Mouse (Mus musculus): ENCODE results near the gene Akap6. TPM values are rescaled to one million over a fixed set of nuclear protein-coding genes. Genes with fewer than 3 reads are reported as not detected.
A peak's percentile ranks its signal among the peaks of the same experiment; 100 is the strongest.

Gene Akap6
- polyA plus RNA-seq, 1 experiment = 27.4 TPM

DNA sequence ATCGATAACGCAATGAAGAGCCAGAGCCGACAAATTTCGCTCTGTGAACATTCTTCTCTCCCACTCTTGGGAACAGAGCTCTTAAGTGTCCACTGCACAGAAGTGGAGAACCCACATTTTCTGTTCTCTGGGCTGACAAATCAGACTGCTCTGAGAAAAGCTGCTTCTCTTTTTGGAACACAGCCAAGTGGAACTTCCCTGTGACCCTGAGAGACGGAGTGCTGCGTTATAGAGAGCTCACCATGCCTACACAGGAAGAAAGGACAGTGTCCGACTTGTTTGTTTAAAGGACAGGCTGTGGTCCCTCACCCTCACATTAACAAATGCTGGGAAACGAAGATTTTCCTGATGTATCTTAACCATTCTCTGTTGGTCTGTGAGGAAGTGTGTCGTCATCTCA lies 11.8 kb upstream of the Akap6 start:
- WGBS = 46% methylated on average over 9 of the region's 9 CpGs
- TF ChIP-seq POLR2A (IDR thresholded peaks at IDR 0.05; ENCODE audit: borderline replicate concordance, insufficient read depth, low read length) = no peak
- TF ChIP-seq CTCF (IDR thresholded peaks at IDR 0.05; ENCODE audit: borderline replicate concordance, insufficient read depth, low read depth, low read length) = no peak

DNA sequence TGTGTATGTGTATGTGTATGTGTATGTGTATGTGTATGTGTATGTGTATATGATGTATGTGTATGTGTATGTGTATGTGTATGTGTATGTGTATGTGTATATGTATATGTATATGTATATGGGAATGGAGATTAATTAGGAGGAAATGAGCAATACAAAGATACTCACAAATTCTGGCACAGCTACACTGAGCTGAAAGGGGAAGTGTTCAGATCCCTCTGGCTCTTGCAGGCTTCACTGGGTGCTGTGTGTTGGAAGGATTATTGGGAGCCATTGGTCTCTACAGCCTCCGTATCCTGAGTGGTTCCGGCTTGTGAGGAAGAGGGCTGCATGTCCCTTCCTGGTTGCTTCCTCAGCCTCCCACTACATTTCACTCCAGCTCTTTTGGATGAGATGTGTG lies 10.5 kb upstream of the Akap6 start:
- Histone ChIP-seq H3K4me3 (replicated peaks; ENCODE audit: insufficient read depth, low read depth, low read length) (no peak overlapping the region), H3K27ac (ENCODE audit: insufficient read depth, low read length) (no peak overlapping the region), H3K4me1 (ENCODE audit: control insufficient read depth, insufficient read depth, low read length) (no peaks in the 10 kb centered on the region), H3K27me3 (ENCODE audit: control insufficient read depth, insufficient read depth, low read length) (no peaks in the 10 kb centered on the region)
- DNase-seq = no peak
- no peak for TF ChIP-seq POLR2A (IDR thresholded peaks at IDR 0.05; ENCODE audit: borderline replicate concordance, insufficient read depth, low read length)
- no peak for TF ChIP-seq CTCF (IDR thresholded peaks at IDR 0.05; ENCODE audit: borderline replicate concordance, insufficient read depth, low read depth, low read length)
- WGBS = 98% methylated on average over 2 of the region's 2 CpGs

More for the DNA sequence above, 11.8 kb upstream of the Akap6 start:
- DNase-seq = no peak
- no peaks in the 10 kb centered on the region for H3K27me3 ChIP-seq (ENCODE audit: control insufficient read depth, insufficient read depth, low read length)
- H3K4me1 ChIP-seq (ENCODE audit: control insufficient read depth, insufficient read depth, low read length) = no peaks in the 10 kb centered on the region
- H3K4me3 ChIP-seq (replicated peaks; ENCODE audit: insufficient read depth, low read depth, low read length) = no peak overlapping the region
- no peak overlapping the region for H3K27ac ChIP-seq (ENCODE audit: insufficient read depth, low read length)

DNA sequence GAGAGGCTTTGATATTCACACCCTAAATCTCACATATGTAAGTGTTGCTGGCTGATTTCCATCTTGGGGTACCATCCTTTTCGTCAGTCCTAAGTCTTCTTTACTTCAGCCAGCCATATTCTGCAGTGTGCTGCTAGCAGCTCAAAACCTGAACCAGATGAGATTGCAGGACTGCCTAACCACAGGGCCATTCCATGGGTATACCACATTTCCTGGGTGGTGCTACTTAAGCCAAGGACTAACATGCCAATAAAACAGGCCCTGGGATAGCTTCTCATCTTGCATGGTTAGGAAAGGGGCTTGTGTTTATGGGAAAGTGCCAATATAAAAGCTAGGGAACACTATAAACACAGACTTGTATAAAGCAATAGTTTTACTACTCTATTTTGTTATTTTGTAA lies 7.6 kb upstream of the Akap6 start:
- 91% methylated on average over 1 of the region's 1 CpGs for WGBS
- Histone ChIP-seq H3K27me3 (ENCODE audit: control insufficient read depth, insufficient read depth, low read length) (no peaks in the 10 kb centered on the region), H3K4me1 (ENCODE audit: control insufficient read depth, insufficient read depth, low read length) (no peaks in the 10 kb centered on the region), H3K27ac (ENCODE audit: insufficient read depth, low read length) (no peak overlapping the region), H3K4me3 (replicated peaks; ENCODE audit: insufficient read depth, low read depth, low read length) (no peak overlapping the region)
- no peak for DNase-seq
- TF ChIP-seq POLR2A (IDR thresholded peaks at IDR 0.05; ENCODE audit: borderline replicate concordance, insufficient read depth, low read length) (no peak), CTCF (IDR thresholded peaks at IDR 0.05; ENCODE audit: borderline replicate concordance, insufficient read depth, low read depth, low read length) (no peak)

DNA sequence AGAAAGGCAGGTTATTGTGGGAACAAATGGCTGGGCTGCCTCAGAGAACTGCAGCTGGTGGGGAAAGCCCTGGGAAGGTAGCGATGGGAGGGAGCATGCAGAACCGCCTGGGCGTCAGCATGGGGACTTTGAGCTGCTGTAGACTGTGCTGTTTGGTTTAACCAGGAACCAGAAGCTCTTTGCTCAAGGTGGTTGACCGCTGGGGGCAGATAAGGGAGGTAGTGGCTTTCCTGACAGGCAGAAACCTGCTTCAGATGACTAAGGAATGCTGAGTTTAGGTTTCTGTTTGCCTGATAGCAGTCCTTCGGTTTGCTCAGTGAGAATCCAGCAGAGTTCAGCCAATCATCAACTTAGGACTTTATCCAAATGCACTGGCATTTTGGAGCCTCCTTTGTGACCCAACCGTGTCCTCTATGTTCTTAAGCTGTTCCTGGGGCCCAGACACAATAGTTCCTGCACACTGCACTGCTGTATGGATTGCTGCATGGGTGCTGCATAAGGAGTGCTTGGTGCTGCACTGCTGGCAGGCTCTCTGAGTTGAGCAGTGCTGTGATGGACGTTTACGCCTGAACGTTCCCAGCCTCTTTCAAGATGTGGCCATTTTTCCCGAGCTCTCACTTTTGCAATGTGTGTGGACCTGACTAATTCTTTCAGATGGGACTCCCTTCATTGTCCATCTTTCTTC lies 6.8 kb upstream of the Akap6 start:
- TF ChIP-seq POLR2A (IDR thresholded peaks at IDR 0.05; ENCODE audit: borderline replicate concordance, insufficient read depth, low read length) = no peak
- TF ChIP-seq CTCF (IDR thresholded peaks at IDR 0.05; ENCODE audit: borderline replicate concordance, insufficient read depth, low read depth, low read length) = no peak
- Histone ChIP-seq H3K27ac (ENCODE audit: insufficient read depth, low read length) (no peak overlapping the region), H3K4me3 (replicated peaks; ENCODE audit: insufficient read depth, low read depth, low read length) (no peak overlapping the region), H3K4me1 (ENCODE audit: control insufficient read depth, insufficient read depth, low read length) (no peaks in the 10 kb centered on the region), H3K27me3 (ENCODE audit: control insufficient read depth, insufficient read depth, low read length) (no peaks in the 10 kb centered on the region)
- no peak for DNase-seq
- WGBS = 61% methylated on average over 10 of the region's 10 CpGs

DNA sequence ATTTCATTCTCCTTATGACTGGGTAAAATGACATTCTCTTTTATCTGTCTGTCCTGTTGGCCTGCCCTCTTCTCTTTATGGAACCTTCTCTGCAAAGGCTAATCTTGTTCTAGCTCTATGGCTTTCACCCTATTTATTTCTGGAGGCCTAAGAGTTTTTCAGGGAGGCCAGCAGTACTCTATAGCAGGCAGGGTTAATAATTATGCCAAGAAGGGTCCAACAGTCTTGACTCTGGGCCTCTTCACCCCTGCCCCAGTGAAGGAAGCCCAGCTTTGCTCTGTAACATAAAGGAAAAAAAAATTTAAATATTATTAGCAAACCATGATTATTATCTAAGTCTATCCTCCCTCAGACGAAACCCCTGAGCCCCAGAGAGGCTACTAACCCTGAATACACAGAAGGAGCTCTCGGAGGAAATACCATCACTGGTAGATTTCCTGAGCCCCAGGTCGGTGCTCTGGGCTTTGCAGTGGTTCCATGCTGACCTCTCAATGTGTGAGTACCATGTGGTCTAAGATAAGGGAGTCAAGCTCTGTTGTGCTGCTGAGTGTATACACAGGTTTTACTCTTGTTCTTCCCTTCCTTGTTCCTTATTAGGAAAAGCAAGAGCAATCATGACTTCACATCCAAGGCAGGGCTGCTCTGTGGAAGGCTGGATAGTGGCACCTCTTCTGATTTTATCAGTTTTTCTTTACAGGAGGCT lies 1.6 kb upstream of the Akap6 start:
- TF ChIP-seq CTCF (IDR thresholded peaks at IDR 0.05; ENCODE audit: borderline replicate concordance, insufficient read depth, low read depth, low read length) (no peak), POLR2A (IDR thresholded peaks at IDR 0.05; ENCODE audit: borderline replicate concordance, insufficient read depth, low read length) (no peak)
- 90% methylated on average over 3 of the region's 3 CpGs for WGBS
- Histone ChIP-seq H3K4me1 (ENCODE audit: control insufficient read depth, insufficient read depth, low read length) (no peaks in the 10 kb centered on the region; the same call in 1 of the 2 replicates), H3K27me3 (ENCODE audit: control insufficient read depth, insufficient read depth, low read length) (no peaks in the 10 kb centered on the region), H3K27ac (ENCODE audit: insufficient read depth, low read length) (no peak overlapping the region), H3K4me3 (replicated peaks; ENCODE audit: insufficient read depth, low read depth, low read length) (no peak overlapping the region)
- no peak for DNase-seq

DNA sequence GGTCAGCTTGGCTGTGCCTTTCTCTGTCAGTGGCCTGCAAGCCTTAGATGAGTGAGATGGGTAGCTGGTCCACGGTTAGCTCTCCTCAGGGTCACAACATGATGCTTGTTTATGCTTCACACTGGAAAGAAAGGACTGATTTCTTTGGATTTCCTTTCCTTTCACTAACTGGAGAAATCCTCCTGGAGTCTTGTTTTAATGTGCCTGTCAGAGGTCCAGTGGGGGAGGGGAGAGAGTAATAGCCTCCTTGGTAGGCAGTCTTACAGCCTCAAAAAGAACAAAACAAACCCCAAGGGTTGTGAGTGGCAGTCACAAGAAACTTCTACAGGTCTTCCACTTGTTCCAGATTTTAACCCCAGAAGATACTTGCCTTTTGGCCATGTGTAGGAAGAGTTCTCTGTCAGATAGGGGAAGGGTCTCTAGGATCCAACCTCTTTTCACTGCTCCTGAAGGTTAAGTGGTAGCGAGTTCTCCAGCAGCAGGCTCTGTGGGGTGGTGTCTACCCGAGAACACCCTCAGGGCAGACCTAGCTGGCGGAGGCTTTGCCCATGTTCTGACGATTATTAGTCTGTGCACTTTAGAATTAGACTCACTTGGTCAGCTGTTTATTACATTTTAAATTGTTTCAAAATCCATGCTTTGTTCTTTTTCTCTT lies 780 bp upstream of the Akap6 start:
- Histone ChIP-seq H3K27me3 (ENCODE audit: control insufficient read depth, insufficient read depth, low read length) (no peaks in the 10 kb centered on the region), H3K4me1 (ENCODE audit: control insufficient read depth, insufficient read depth, low read length) (no peaks in the 10 kb centered on the region; the same call in 1 of the 2 replicates), H3K27ac (ENCODE audit: insufficient read depth, low read length) (no peak overlapping the region), H3K4me3 (replicated peaks; ENCODE audit: insufficient read depth, low read depth, low read length) (peak overlapping the region; percentile 3)
- TF ChIP-seq POLR2A (IDR thresholded peaks at IDR 0.05; ENCODE audit: borderline replicate concordance, insufficient read depth, low read length) (no peak), CTCF (IDR thresholded peaks at IDR 0.05; ENCODE audit: borderline replicate concordance, insufficient read depth, low read depth, low read length) (no peak)
- DNase-seq = peak in 1 of 2 experiments; percentile 24
- WGBS = 35% methylated on average over 5 of the region's 5 CpGs

DNA sequence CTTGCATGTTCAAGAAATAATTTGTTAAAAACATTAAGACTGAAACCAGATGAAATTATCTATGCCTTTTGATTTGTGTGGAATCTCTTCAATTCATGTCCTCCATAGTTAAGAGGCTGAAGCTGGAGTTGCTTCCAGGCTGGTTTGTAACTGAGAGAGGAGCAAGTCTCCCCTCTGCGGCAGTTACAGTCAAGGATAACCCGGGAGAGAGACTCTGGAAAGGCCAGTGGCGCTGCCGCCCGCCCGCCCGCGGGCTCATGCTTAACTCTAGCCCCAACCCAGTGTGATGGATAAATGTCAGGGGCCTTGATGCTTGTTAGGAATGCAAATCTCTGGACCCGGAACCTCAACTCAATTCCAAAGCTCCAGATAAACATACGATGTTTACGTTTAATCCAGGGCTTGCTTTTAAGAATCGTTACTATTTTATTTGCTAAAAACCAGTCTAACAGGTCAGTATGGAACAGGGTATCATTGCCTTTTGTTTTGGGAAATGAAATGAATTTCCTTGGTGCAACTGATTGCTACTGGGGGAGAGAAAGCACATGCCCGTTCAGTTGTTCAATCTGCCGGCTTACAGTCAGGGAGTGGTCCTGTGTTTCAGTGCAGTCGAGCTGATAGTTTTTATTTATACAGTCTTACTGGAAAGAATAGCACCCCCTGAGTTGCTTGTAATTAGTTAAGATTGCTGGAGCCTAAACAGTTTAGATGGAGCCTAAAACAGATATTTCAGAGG lies 946 bp downstream of the Akap6 start:
- peak overlapping the region; percentile 91 for H3K4me3 ChIP-seq (replicated peaks; ENCODE audit: insufficient read depth, low read depth, low read length)
- H3K4me1 ChIP-seq (ENCODE audit: control insufficient read depth, insufficient read depth, low read length) = no peaks in the 10 kb centered on the region; the same call in 1 of the 2 replicates
- WGBS = 3% methylated on average over 15 of the region's 15 CpGs
- H3K27ac ChIP-seq (ENCODE audit: insufficient read depth, low read length) = peak overlapping the region; percentile 85
- DNase-seq = peak; percentile 60 to 62
- no peaks in the 10 kb centered on the region for H3K27me3 ChIP-seq (ENCODE audit: control insufficient read depth, insufficient read depth, low read length)
- TF ChIP-seq CTCF (IDR thresholded peaks at IDR 0.05; ENCODE audit: borderline replicate concordance, insufficient read depth, low read depth, low read length) (no peak), POLR2A (IDR thresholded peaks at IDR 0.05; ENCODE audit: borderline replicate concordance, insufficient read depth, low read length) (no peak)
